Mouse (Mus musculus) heart, postnatal 4 days (tissue): ENCODE results near the gene Mndal. TPM values are rescaled to one million over a fixed set of nuclear protein-coding genes. Genes with fewer than 3 reads are reported as not detected.
"Not testable (repeated sequence)": the region's sequence is repeated elsewhere in the genome, so short reads cannot be mapped to it uniquely, and the experiment has no call there.

Experiments
- DNase-seq: peaks from one replicate; pipeline ENCODE4 v3.0.0; 2021
- total RNA-seq, 2 experiments: library from RNA; stranded (reverse); gene quantifications; 2 replicates each; pipeline ENCODE4 v1.2.3; 2021

Gene Mndal
- total RNA-seq: 1 to 10 TPM; 5.5 to 5.8 TPM

DNA sequence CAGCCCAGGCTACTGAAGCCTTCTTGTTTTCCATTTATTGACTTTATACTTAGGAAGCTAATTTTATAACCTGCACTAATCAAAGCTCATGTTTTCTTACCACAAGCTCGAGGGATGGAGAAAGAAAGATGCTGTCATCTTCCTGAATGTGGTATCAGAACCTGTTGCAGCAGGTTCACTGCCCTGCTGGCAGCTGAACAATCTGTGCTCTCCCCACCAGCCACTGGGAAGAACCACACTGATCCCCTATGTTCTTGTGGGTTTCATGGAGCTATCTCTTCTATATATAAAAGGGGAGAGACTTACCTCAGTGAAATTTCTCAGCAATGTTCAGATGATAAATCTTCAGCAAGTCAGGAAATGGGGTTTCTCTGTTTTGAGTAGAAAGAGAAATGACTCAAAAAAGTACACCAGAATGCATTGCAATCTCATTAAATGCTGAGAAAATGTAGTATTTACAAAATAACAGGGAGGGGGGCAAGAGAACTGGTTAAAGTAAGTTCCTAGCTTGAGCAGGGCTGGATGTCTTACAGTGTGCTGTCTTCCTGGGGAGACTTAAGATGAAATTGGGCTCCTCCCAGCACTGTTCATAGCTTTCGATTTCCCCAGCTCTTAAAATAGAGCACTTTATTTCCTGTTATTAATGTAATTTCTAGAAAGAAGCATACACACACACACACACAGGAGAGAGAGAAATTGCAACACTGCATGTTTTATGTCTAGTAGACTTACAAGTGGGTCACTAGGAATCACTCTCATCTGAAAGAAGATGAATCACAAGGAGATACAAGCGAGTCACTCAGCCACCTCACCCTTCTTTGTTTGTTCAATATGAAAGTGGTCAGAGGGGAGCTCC is at the start of gene Mndal, which contains the start of gene Ifi203:
Gene Mndal, minus strand, starts transcription at position 568 of the 856 bp plus-strand sequence.
Gene Ifi203, minus strand, starts transcription at position 749 of the 856 bp plus-strand sequence.
- DNase-seq: not testable (repeated sequence)

GRCm38 (mm10) chr1:173982694-173983305 is 40.5 kb upstream of the Mndal start, which contains the start of gene Ifi202b:
Gene Ifi202b (minus strand): TSS chr1:173982744.
- DNase-seq: not testable (repeated sequence)

- not testable (repeated sequence) for DNase-seq
Measured at GRCm38 (mm10) chr1:173981038-173981437, 38.7 kb upstream of the Mndal start.

- DNase-seq: no peak
Measured at GRCm38 (mm10) chr1:173977622-173978021, 35.3 kb upstream of the Mndal start.

GRCm38 (mm10) chr1:173973111-173973510 is 30.8 kb upstream of the Mndal start:
- no peak for DNase-seq

- DNase-seq: not testable (repeated sequence)
Measured at GRCm38 (mm10) chr1:173961491-173961890, 19.2 kb upstream of the Mndal start.

GRCm38 (mm10) chr1:173959998-173960397 is 17.7 kb upstream of the Mndal start:
- not testable (repeated sequence) for DNase-seq

GRCm38 (mm10) chr1:173955839-173956527 is 13.7 kb upstream of the Mndal start:
- DNase-seq: not testable (repeated sequence)

DNA sequence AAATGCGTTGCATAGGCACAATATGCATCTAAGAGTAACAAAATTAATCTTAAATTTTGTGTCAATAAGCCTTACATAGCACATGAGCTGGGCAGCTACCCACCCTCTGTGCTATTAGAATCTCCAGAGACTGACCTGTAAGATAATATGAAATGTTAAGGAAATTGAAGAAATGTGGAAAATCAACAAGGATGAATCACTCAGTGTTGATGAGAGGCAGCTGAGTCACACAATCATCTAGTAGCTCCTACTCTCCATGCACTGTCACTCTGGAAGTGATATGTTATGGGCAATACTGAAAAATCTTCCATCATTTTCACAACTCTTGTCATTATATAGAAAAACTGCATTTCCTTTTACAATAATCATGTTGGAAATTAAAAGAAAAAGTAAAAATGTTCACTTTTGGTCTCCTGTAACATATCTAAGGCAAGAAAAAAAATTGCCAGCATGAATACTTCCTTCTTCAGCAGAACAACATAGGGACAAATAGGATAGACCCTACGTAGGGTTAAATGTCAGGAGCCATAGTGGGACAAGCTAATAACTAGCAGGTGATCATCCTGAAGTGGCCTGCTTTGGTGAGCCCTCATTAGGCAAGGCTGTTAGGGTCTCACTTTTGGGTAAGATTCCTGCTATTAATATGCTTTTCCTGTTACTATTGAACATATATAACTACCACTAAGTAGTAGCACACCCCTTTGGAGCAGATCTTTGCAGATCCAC is 12.9 kb upstream of the Mndal start:
- no peak for DNase-seq

GRCm38 (mm10) chr1:173953563-173953962 is 11.3 kb upstream of the Mndal start:
- no peak for DNase-seq

- DNase-seq: not testable (repeated sequence)
Measured at GRCm38 (mm10) chr1:173949044-173949443, 6.8 kb upstream of the Mndal start.

DNA sequence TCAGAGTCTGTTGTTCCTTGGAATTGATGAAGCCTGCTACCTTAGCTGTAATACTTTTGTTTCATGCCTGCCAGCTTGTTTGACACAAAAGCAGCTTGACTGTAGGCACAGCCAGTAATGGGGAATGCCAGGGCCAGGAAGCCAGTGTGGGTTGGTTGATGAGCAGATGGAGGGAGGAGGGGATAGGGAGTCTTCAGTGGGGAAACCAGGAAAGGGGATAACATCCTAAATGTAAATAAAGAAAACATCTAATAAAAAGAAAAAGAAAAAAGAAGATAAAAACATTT is 432 bp upstream of the Mndal start:
- not testable (repeated sequence) for DNase-seq

- not testable (repeated sequence) for DNase-seq
Measured at GRCm38 (mm10) chr1:173941522-173941921, 769 bp downstream of the Mndal start.

GRCm38 (mm10) chr1:173919279-173919678 is 23.0 kb downstream of the Mndal start:
- not testable (repeated sequence) for DNase-seq

- DNase-seq: no peak
Measured at GRCm38 (mm10) chr1:173914559-173914958, 27.7 kb downstream of the Mndal start.

GRCm38 (mm10) chr1:173913256-173913791 is 29.0 kb downstream of the Mndal start:
- not testable (repeated sequence) for DNase-seq

- peak; percentile 25 for DNase-seq
Measured at GRCm38 (mm10) chr1:173912548-173913255, 29.6 kb downstream of the Mndal start, which contains the start of gene Ifi211. Gene Ifi211 (minus strand): TSS chr1:173913046.

- DNase-seq: no peak
Measured at GRCm38 (mm10) chr1:173911808-173912464, 30.4 kb downstream of the Mndal start.

- DNase-seq: not testable (repeated sequence)
Measured at GRCm38 (mm10) chr1:173908390-173908789, 33.9 kb downstream of the Mndal start.

- not testable (repeated sequence) for DNase-seq
Measured at GRCm38 (mm10) chr1:173905885-173906284, 36.4 kb downstream of the Mndal start.

- not testable (repeated sequence) for DNase-seq
Measured at GRCm38 (mm10) chr1:173889741-173890140, 52.5 kb downstream of the Mndal start.
